Mouse (Mus musculus): Measurements from ENCODE around the gene Tldc2. TPM values are rescaled to one million over a fixed set of nuclear protein-coding genes. Genes with fewer than 3 reads are reported as not detected.

Gene Tldc2
- polyA plus RNA-seq, 1 experiment from 2014 or later, result not detected

DNA sequence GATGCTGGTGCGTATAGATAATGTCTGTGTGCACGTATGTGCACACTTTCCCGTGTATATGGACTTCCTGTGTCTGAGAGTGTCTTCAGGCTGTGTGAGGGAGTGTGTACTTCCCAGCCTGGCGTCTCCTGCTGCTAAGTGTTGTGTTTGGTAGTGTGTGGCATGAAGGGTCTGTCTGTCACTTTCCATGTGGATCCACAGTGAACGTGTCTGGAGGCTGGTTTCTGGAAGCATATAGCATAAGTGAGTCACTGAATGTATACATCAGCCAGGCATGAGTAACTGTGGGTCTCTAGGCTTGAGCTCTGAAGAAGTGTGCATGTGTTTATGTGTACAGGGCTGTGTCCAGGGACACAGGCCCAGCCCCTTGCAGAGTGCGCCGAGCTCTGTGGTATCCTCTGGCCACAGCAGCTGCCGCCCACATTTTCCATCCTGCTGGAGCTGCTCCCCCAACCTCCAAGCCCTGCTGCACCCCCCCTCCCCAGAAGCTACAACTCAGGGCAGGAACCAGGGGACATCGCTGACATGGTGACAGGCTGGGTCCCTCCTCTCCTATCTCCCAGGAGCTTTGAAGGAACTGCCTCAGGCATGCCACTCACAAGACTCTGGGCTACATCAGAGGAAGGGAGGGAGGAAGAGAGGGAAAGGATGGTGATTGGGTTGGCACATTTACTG is 13.3 kb upstream of the Tldc2 start:
- WGBS, result 71% methylated on average over 9 of the region's 9 CpGs
- H3K4me3 ChIP-seq, result no peak overlapping the region
- no peak for ATAC-seq (ENCODE audit: low FRiP score, low read depth)
- H3K4me1 ChIP-seq, result peaks cover 93% of the 10 kb centered on the region
- H3K27me3 ChIP-seq, result no peaks in the 10 kb centered on the region
- no peak overlapping the region for H3K9ac ChIP-seq
- no peak overlapping the region; the same call in 1 of the 2 replicates for H3K27ac ChIP-seq
- H3K9me3 ChIP-seq, result no peaks in the 10 kb centered on the region
- no peak overlapping the region for H3K4me2 ChIP-seq (replicated peaks)
- H3K36me3 ChIP-seq, result peaks cover 22% of the 10 kb centered on the region

DNA sequence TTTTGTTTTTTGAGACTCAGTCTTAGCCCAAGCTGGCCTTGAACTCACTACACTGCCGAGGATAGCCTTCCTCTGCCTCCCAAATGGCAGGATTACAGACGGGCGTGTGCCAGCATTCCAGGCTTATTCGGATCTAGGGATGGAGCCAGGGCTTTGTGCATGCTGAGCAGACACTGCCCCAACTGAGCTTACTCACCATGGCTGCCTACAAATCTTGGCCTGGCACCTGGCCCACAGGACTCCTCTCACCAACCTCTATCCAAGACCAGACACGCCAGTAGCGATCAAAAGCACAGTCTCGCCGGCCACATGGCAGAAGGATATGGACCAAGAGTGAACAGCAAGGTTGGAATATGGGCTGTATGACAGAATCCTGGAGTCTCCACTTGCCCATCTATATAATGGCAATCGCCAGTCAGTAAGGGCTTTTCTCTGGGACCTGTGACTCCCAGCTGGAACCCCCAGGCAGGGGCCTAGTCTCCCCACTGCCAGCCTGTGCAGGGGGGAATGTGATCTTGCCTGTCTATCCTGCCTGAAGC is 12.6 kb upstream of the Tldc2 start:
- Histone ChIP-seq H3K4me3 (0 out of 2 replicates have a peak overlapping the region, but pooled peaks have one; percentile 4), H3K27me3 (no peaks in the 10 kb centered on the region), H3K9me3 (no peaks in the 10 kb centered on the region), H3K36me3 (peaks cover 22% of the 10 kb centered on the region), H3K27ac (no peak overlapping the region), H3K9ac (peak overlapping the region; percentile 36), H3K4me1 (peaks cover 85% of the 10 kb centered on the region), H3K4me2 (replicated peaks) (peak overlapping the region; percentile 98; the same call in 1 of the 2 replicates)
- 75% methylated on average over 9 of the region's 9 CpGs for WGBS
- no peak for ATAC-seq (ENCODE audit: low FRiP score, low read depth)

- H3K4me3 ChIP-seq, result no peak overlapping the region
- H3K9ac ChIP-seq, result peak overlapping the region; percentile 36; the same call in 1 of the 2 replicates
- H3K36me3 ChIP-seq, result peaks cover 22% of the 10 kb centered on the region
- peak overlapping the region; percentile 98 for H3K4me2 ChIP-seq (replicated peaks)
- H3K9me3 ChIP-seq, result no peaks in the 10 kb centered on the region
- ATAC-seq (ENCODE audit: low FRiP score, low read depth), result no peak
- 81% methylated on average over 5 of the region's 5 CpGs for WGBS
- H3K4me1 ChIP-seq, result peaks cover 82% of the 10 kb centered on the region
- H3K27me3 ChIP-seq, result no peaks in the 10 kb centered on the region
- no peak overlapping the region for H3K27ac ChIP-seq
Observed at GRCm38 (mm10) chr2:157074772-157075171, 12.1 kb upstream of the Tldc2 start.

GRCm38 (mm10) chr2:157075226-157075625 is 11.6 kb upstream of the Tldc2 start:
- H3K9me3 ChIP-seq, result no peaks in the 10 kb centered on the region
- peak overlapping the region; percentile 98 for H3K4me2 ChIP-seq (replicated peaks)
- peaks cover 22% of the 10 kb centered on the region for H3K36me3 ChIP-seq
- no peaks in the 10 kb centered on the region for H3K27me3 ChIP-seq
- H3K4me1 ChIP-seq, result peaks cover 82% of the 10 kb centered on the region
- ATAC-seq (ENCODE audit: low FRiP score, low read depth), result no peak
- peak overlapping the region; percentile 99 for H3K9ac ChIP-seq
- peak overlapping the region; percentile 97 for H3K4me3 ChIP-seq
- WGBS, result 71% methylated on average over 3 of the region's 3 CpGs
- peak overlapping the region; percentile 48; the same call in 1 of the 2 replicates for H3K27ac ChIP-seq

DNA sequence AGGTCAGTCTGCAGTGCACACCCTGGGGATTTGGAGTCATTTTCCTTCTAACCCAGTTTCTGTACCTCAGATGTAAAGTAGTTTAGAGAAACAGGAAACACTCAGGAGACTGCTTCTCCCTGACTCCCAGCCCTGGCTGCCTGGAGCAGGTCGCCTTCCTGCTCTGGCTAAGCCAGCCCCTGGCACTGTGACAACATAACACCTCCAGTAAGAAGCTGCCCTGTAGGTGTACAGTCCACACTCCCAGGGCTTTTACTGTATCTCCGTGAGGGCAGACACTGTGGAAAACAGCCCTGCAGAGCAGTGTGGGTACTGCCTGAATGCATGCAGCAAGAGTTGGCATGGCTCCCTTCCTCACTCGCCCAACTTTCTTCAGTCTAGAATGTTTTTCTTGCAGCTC is 11.2 kb upstream of the Tldc2 start:
- H3K36me3 ChIP-seq, result peaks cover 22% of the 10 kb centered on the region
- H3K4me3 ChIP-seq, result peak overlapping the region; percentile 97
- peak overlapping the region; percentile 61; the same call in 1 of the 2 replicates for H3K27ac ChIP-seq
- H3K27me3 ChIP-seq, result no peaks in the 10 kb centered on the region
- H3K9me3 ChIP-seq, result no peaks in the 10 kb centered on the region
- peak overlapping the region; percentile 98 for H3K4me2 ChIP-seq (replicated peaks)
- no peak for ATAC-seq (ENCODE audit: low FRiP score, low read depth)
- H3K4me1 ChIP-seq, result peaks cover 80% of the 10 kb centered on the region
- WGBS, result 36% methylated on average over 3 of the region's 3 CpGs
- H3K9ac ChIP-seq, result peak overlapping the region; percentile 99

- Histone ChIP-seq H3K4me1 (peaks cover 71% of the 10 kb centered on the region), H3K27me3 (no peaks in the 10 kb centered on the region), H3K4me2 (replicated peaks) (peak overlapping the region; percentile 98), H3K9ac (peak overlapping the region; percentile 99), H3K36me3 (peaks cover 22% of the 10 kb centered on the region), H3K27ac (peak overlapping the region; percentile 61; the same call in 1 of the 2 replicates), H3K9me3 (no peaks in the 10 kb centered on the region), H3K4me3 (peak overlapping the region; percentile 97)
- no peak for ATAC-seq (ENCODE audit: low FRiP score, low read depth)
- WGBS, result 84% methylated on average over 7 of the region's 7 CpGs
Observed at GRCm38 (mm10) chr2:157076585-157076984, 10.3 kb upstream of the Tldc2 start.

DNA sequence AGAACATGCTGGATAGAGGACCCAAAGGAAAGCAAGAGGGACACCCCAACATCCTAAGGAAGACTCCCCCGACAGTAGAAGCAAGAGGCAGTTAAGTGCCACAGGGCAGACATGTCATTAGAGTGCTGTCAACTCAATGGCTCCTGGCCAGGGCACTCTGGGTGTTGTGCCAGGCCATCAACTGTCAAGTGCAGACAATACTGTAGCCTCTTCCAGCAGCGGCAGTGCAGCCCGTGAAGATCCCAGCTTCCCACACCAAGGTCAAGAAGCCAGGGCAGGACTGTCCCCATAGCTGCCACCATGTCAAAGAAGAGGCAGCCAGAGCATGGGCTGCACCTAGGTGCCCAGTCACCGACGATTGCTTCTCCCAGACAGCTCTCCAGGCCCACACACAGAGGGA is 9.7 kb upstream of the Tldc2 start:
- H3K9ac ChIP-seq, result peak overlapping the region; percentile 99
- no peak overlapping the region for H3K27ac ChIP-seq
- H3K9me3 ChIP-seq, result no peaks in the 10 kb centered on the region
- H3K4me1 ChIP-seq, result peaks cover 65% of the 10 kb centered on the region
- no peak for ATAC-seq (ENCODE audit: low FRiP score, low read depth)
- H3K4me3 ChIP-seq, result peak overlapping the region; percentile 97
- H3K27me3 ChIP-seq, result no peaks in the 10 kb centered on the region
- H3K36me3 ChIP-seq, result peaks cover 22% of the 10 kb centered on the region
- H3K4me2 ChIP-seq (replicated peaks), result peak overlapping the region; percentile 98
- WGBS, result 44% methylated on average over 5 of the region's 5 CpGs

GRCm38 (mm10) chr2:157077641-157078058 is 9.2 kb upstream of the Tldc2 start:
- peak overlapping the region; percentile 99 for H3K27ac ChIP-seq
- H3K27me3 ChIP-seq, result no peaks in the 10 kb centered on the region
- 1% methylated on average over 15 of the region's 15 CpGs for WGBS
- no peaks in the 10 kb centered on the region for H3K9me3 ChIP-seq
- H3K9ac ChIP-seq, result peak overlapping the region; percentile 99
- H3K4me1 ChIP-seq, result peaks cover 60% of the 10 kb centered on the region
- H3K4me2 ChIP-seq (replicated peaks), result peak overlapping the region; percentile 98
- no peak for ATAC-seq (ENCODE audit: low FRiP score, low read depth)
- peak overlapping the region; percentile 97 for H3K4me3 ChIP-seq
- H3K36me3 ChIP-seq, result peaks cover 22% of the 10 kb centered on the region

DNA sequence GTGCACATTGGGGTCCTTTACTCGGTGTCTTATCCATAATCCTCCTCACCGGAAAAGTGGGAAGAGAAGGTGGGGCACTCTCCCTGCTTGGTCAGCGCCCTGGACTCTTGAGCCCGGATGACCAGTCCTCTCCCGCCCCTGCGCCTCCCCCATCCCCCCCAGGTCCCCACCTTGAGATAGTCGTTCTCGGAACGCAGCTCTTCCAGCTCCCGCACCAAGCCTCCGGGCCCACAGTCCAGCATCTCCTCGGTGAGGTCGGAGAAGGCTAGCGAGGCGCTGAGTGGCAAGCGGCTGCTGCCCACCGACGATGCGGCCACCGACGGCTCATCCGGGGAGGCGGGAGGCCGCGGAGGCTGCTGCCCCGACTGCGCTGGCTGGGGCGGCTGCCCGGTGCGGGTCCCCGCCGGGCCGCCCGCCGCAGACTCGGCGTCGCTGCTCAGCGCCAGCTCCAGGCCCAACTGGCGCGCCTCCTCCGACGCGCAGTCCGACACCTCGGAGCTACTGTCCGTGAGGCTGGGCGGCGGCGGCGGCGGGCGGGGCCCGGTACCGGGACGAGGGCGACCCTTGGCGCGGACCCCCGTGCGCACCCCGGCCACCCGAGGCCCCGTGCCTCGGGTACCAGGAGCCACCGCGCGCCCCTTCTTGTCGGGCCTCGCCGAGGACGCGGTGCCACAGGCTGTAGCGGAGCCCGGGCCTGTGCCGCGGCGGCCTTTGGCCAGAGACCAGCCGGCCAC is 8.6 kb upstream of the Tldc2 start:
- peaks cover 54% of the 10 kb centered on the region for H3K4me1 ChIP-seq
- H3K27me3 ChIP-seq, result no peaks in the 10 kb centered on the region
- H3K4me2 ChIP-seq (replicated peaks), result peak overlapping the region; percentile 98
- peak overlapping the region; percentile 97 for H3K4me3 ChIP-seq
- peaks cover 18% of the 10 kb centered on the region for H3K36me3 ChIP-seq
- ATAC-seq (ENCODE audit: low FRiP score, low read depth), result no peak
- under 1% methylated on average over 76 of the region's 79 CpGs for WGBS
- peak overlapping the region; percentile 99 for H3K9ac ChIP-seq
- H3K27ac ChIP-seq, result peak overlapping the region; percentile 99
- no peaks in the 10 kb centered on the region for H3K9me3 ChIP-seq

- Histone ChIP-seq H3K4me2 (replicated peaks) (peak within 1 kb of the TSS; percentile 98), H3K27ac (peak within 1 kb of the TSS; percentile 99), H3K4me1 (peaks cover 46% of the 10 kb centered on the region), H3K9me3 (no peaks in the 10 kb centered on the region), H3K36me3 (peaks cover 11% of the 10 kb centered on the region), H3K4me3 (peak within 1 kb of the TSS; percentile 97), H3K9ac (peak within 1 kb of the TSS; percentile 99), H3K27me3 (no peaks in the 10 kb centered on the region)
- ATAC-seq (ENCODE audit: low FRiP score, low read depth), result peak; percentile 88
- under 1% methylated on average over 104 of the region's 136 CpGs for WGBS
Observed at GRCm38 (mm10) chr2:157078793-157079700, 7.8 kb upstream of the Tldc2 start, which contains the start of gene Soga1. Soga1 (minus strand) TSS chr2:157079254.

GRCm38 (mm10) chr2:157079701-157080180 is 7.1 kb upstream of the Tldc2 start:
- Histone ChIP-seq H3K9ac (peak overlapping the region; percentile 99), H3K4me3 (peak overlapping the region; percentile 97)

More at GRCm38 (mm10) chr2:157079701-157080180, 7.1 kb upstream of the Tldc2 start:
- Histone ChIP-seq H3K9me3 (no peaks in the 10 kb centered on the region), H3K36me3 (peaks cover 7% of the 10 kb centered on the region), H3K27me3 (no peaks in the 10 kb centered on the region), H3K4me2 (replicated peaks) (peak overlapping the region; percentile 98), H3K27ac (peak overlapping the region; percentile 99), H3K4me1 (peaks cover 39% of the 10 kb centered on the region)
- ATAC-seq (ENCODE audit: low FRiP score, low read depth), result no peak
- WGBS, result 11% methylated on average over 16 of the region's 16 CpGs

All from limb, embryonic 13.5 days (tissue).